Mouse (Mus musculus) lung, postnatal 36 days (tissue): ENCODE data around the gene Gpatch2l.

ENCODE experiments used
- DNase-seq: peaks from one replicate; pipeline ENCODE4 v3.0.0; 2022; ENCODE audit warnings: mixed read lengths

The Gpatch2l gene

GRCm38 (mm10) chr12:86280000-86280399 lies 38.3 kb downstream of the Gpatch2l start:
- DNase-seq = no peak

- no peak for DNase-seq
Measured at GRCm38 (mm10) chr12:86285704-86286103, 44.0 kb downstream of the Gpatch2l start.

- no peak for DNase-seq
Measured at GRCm38 (mm10) chr12:86297450-86297849, 55.8 kb downstream of the Gpatch2l start.

- no peak for DNase-seq
Measured at GRCm38 (mm10) chr12:86302973-86303372, 61.3 kb downstream of the Gpatch2l start.

GRCm38 (mm10) chr12:86305045-86305444 lies 63.4 kb downstream of the Gpatch2l start:
- no peak for DNase-seq

GRCm38 (mm10) chr12:86305635-86306243 lies 64.1 kb downstream of the Gpatch2l start:
- peak; percentile 44 for DNase-seq

- no peak for DNase-seq
Measured at GRCm38 (mm10) chr12:86309474-86309873, 67.8 kb downstream of the Gpatch2l start.

GRCm38 (mm10) chr12:86309902-86310301 lies 68.2 kb downstream of the Gpatch2l start:
- DNase-seq = no peak

GRCm38 (mm10) chr12:86320629-86321028 lies 79.0 kb downstream of the Gpatch2l start:
- no peak for DNase-seq

GRCm38 (mm10) chr12:86324297-86324696 lies 82.6 kb downstream of the Gpatch2l start:
- no peak for DNase-seq

GRCm38 (mm10) chr12:86329813-86330212 lies 88.2 kb downstream of the Gpatch2l start:
- no peak for DNase-seq

GRCm38 (mm10) chr12:86330684-86331083 lies 89.0 kb downstream of the Gpatch2l start:
- DNase-seq = no peak

GRCm38 (mm10) chr12:86331248-86331647 lies 89.6 kb downstream of the Gpatch2l start:
- DNase-seq = no peak

GRCm38 (mm10) chr12:86336209-86336608 lies 94.6 kb downstream of the Gpatch2l start:
- DNase-seq = no peak

GRCm38 (mm10) chr12:86336887-86337286 lies 95.2 kb downstream of the Gpatch2l start:
- DNase-seq = no peak
